10 mouse cellular contexts compared by ENCODE assay signal in the genomic region with DNA sequence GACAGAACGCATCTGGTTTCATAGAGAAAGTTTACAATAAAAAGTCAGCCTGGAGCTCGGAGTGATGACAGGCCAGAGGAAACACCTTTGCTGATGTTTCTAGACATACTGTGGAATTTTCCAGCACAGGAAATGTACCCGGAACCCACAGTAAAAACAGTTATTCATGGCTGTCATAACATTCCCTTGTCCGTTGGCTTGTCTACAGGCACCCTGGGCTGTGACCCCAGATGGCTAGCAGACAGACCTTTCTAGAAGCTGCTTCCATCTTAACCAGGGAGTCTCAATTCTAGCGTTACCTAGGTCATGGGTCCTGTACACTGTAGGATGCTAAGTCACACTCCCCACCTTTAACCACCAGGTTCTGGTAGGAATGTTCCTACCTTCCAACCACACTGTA.
DNase-seq lines count a peak whose midpoint lies in the region; ATAC-seq lines count a peak whose summit lies in the region.
"Had no signal": no experiment of that assay in that cellular context is flagged by ENCODE, and none has a peak within 500 bp of the region (broad histone marks: within the 10 kb centered on the region; RNA-seq: fewer than 3 reads in every experiment).

No protein-coding gene starts in this region.

- peak overlapping the region; percentile 87 for H3K4me3 ChIP-seq in megakaryocyte, embryonic 14.5 days (replicated peaks)
- H3K4me3 ChIP-seq in kidney, embryonic 16.5 days (ENCODE audit: low read length) = no peak overlapping the region
- H3K4me3 ChIP-seq in stomach, embryonic 16.5 days (replicated peaks; ENCODE audit: low read length) = no peak overlapping the region
- H3K4me3 ChIP-seq: limb, embryonic 10.5 days; midbrain, embryonic 10.5 days had no signal

- 49% methylated on average over 5 of the region's 5 CpGs for WGBS in kidney, embryonic 16.5 days
- 54% methylated on average over 5 of the region's 5 CpGs for WGBS in stomach, embryonic 16.5 days

- DNase-seq in cerebellum, adult 9-11 months = peak; percentile 29
- no peak for DNase-seq in cerebellum, adult 11 months
- DNase-seq in testis, postnatal 10 days (ENCODE audit: low spot score) = no peak
- DNase-seq in retina, postnatal 1 day = no peak

- H3K4me1 ChIP-seq in megakaryocyte, embryonic 14.5 days = peaks cover 72% of the 10 kb centered on the region
- H3K4me1 ChIP-seq in kidney, embryonic 16.5 days (ENCODE audit: insufficient read depth, low read length) = peaks cover 13% of the 10 kb centered on the region
- peaks cover 6% of the 10 kb centered on the region for H3K4me1 ChIP-seq in stomach, embryonic 16.5 days (ENCODE audit: control insufficient read depth, insufficient read depth, low read length)

- ATAC-seq in megakaryocyte, adult 5-6 weeks (ENCODE audit: poor library complexity, severe bottlenecking) = no peak
- ATAC-seq in kidney, embryonic 16.5 days (ENCODE audit: low FRiP score, low TSS enrichment) = no peak
- ATAC-seq in stomach, embryonic 16.5 days (ENCODE audit: insufficient read depth, low FRiP score) = no peak

- peak overlapping the region; percentile 2; the same call in 1 of the 2 replicates for H3K27ac ChIP-seq in kidney, embryonic 16.5 days (ENCODE audit: low read length)
- H3K27ac ChIP-seq in stomach, embryonic 16.5 days (ENCODE audit: low read length) = peak overlapping the region; percentile 80
- H3K27ac ChIP-seq: midbrain, embryonic 10.5 days had no signal

- no peaks in the 10 kb centered on the region for H3K27me3 ChIP-seq in megakaryocyte, embryonic 14.5 days (replicated peaks)
- H3K27me3 ChIP-seq in kidney, embryonic 16.5 days (ENCODE audit: insufficient read depth, low read length) = no peaks in the 10 kb centered on the region
- H3K27me3 ChIP-seq in stomach, embryonic 16.5 days (ENCODE audit: control insufficient read depth, insufficient read depth, low read length) = no peaks in the 10 kb centered on the region

- no peaks in the 10 kb centered on the region for H3K9me3 ChIP-seq in megakaryocyte, embryonic 14.5 days
- H3K9me3 ChIP-seq in kidney, embryonic 16.5 days (ENCODE audit: low read length) = no peaks in the 10 kb centered on the region
- no peaks in the 10 kb centered on the region for H3K9me3 ChIP-seq in stomach, embryonic 16.5 days (replicated peaks; ENCODE audit: control insufficient read depth, low read length)
- H3K9me3 ChIP-seq: limb, embryonic 10.5 days; midbrain, embryonic 10.5 days had no signal

- no peaks in the 10 kb centered on the region for H3K36me3 ChIP-seq in megakaryocyte, embryonic 14.5 days (replicated peaks; ENCODE audit: low read length)
- no peaks in the 10 kb centered on the region for H3K36me3 ChIP-seq in kidney, embryonic 16.5 days (ENCODE audit: insufficient read depth, low read length)
- no peaks in the 10 kb centered on the region for H3K36me3 ChIP-seq in stomach, embryonic 16.5 days (ENCODE audit: control insufficient read depth, insufficient read depth, low read length)
- H3K36me3 ChIP-seq: limb, embryonic 10.5 days; midbrain, embryonic 10.5 days had no signal

- no peak overlapping the region for H3K4me2 ChIP-seq in kidney, embryonic 16.5 days (replicated peaks; ENCODE audit: low read depth, low read length)
- H3K4me2 ChIP-seq in stomach, embryonic 16.5 days (ENCODE audit: low read depth, low read length) = no peak overlapping the region

- no peak overlapping the region for H3K9ac ChIP-seq in kidney, embryonic 16.5 days (replicated peaks; ENCODE audit: low read length)
- no peak overlapping the region for H3K9ac ChIP-seq in stomach, embryonic 16.5 days (ENCODE audit: low read length)
